Mouse (Mus musculus) limb, embryonic 12.5 days (tissue): ENCODE results near the gene Prkar2a. TPM values are rescaled to one million over a fixed set of nuclear protein-coding genes. Genes with fewer than 3 reads are reported as not detected.

Source experiments
- ATAC-seq: fragments of 200-750 bp; cut with Nextera tagmentation; 2 replicates; pipeline ENCODE4 v1.8.0; 2017; ENCODE audit warnings: low read depth, moderate TSS enrichment; ENCODE audit not compliant: insufficient number of reproducible peaks, insufficient read depth, low FRiP score, low TSS enrichment
- H3K27ac ChIP-seq: fragments of 300-500 bp; sonication (generic); 2 replicates; pipeline ENCODE4 v1.5.1; 2016; ENCODE audit warnings: mild to moderate bottlenecking, moderate library complexity
- H3K27me3 ChIP-seq: fragments of 300-500 bp; sonication (generic); 2 replicates; pipeline ENCODE4 v1.6.1; 2016; ENCODE audit warnings: mild to moderate bottlenecking, moderate library complexity
- H3K36me3 ChIP-seq: fragments of 300-500 bp; sonication (generic); 2 replicates; pipeline ENCODE4 v1.6.1; 2016; ENCODE audit warnings: mild to moderate bottlenecking, moderate library complexity
- H3K4me1 ChIP-seq: fragments of 300-500 bp; sonication (generic); replicated peaks from 2 replicates; pipeline ENCODE4 v1.6.1; 2016
- H3K4me2 ChIP-seq: fragments of 300-500 bp; sonication (generic); 2 replicates; pipeline ENCODE4 v1.6.1; 2016; ENCODE audit warnings: mild to moderate bottlenecking, moderate library complexity
- H3K4me3 ChIP-seq: fragments of 300-500 bp; sonication (generic); replicated peaks from 2 replicates; pipeline ENCODE4 v1.5.1; 2016; ENCODE audit warnings: mild to moderate bottlenecking
- H3K9ac ChIP-seq: fragments of 300-500 bp; sonication (generic); replicated peaks from 2 replicates; pipeline ENCODE4 v1.6.1; 2016; ENCODE audit warnings: mild to moderate bottlenecking, moderate library complexity
- H3K9me3 ChIP-seq: fragments of 300-500 bp; sonication (generic); 2 replicates; pipeline ENCODE4 v1.6.1; 2016; ENCODE audit warnings: mild to moderate bottlenecking, moderate library complexity
- WGBS: fragments of 180-500 bp; shearing (Covaris S2); methylation state at CpG from one replicate; pipeline ENCODE4 v1.1.7; 2016; 5-methylcytosine and 5-hydroxymethylcytosine counted together
- microRNA-seq: library from miRNA; unstranded; fragments of <30 nt; microRNA quantifications from one replicate; pipeline ENCODE4, GENCODE M21; 2017
- polyA plus RNA-seq: library from polyadenylated mRNA; unstranded; fragments of >200 nt; fragmentation: Nextera tagmentation; extraction: Ambion mirVana; gene quantifications from 2 replicates; pipeline ENCODE4 v1.2.1, GENCODE M21; 2016

The Prkar2a gene
- polyA plus RNA-seq, 1 experiment from 2014 or later, result 35.5 TPM

DNA sequence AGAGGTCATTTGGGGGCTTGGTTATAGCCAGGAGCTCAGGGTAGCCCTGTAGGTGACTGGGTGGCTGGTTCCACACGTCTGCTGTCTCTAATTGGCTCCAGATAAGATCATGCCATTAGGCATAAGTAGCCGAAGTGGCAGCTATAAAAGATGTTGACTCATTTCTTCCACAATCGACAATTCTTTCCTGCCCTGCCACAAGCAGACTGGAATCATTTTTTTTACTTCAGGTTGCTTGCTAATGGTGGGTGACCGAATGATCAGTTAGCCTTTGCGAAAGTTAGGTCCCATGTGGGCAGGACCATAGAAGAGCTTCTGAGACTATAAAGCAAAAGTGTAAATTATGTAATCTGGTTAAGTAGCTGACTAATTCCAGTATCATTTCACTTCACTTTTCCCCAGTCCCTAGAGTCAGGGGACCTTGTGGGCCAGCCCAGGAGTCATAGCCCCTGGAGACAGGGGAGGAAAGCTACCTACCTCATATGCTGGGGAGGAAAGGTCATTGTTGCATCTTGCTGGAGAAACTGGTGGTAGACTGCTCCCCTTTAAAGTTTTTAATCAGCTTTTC, 109.5 kb downstream of the Prkar2a start:
- 67% methylated on average over 5 of the region's 5 CpGs for WGBS
- H3K4me3 ChIP-seq, result no peak overlapping the region

DNA sequence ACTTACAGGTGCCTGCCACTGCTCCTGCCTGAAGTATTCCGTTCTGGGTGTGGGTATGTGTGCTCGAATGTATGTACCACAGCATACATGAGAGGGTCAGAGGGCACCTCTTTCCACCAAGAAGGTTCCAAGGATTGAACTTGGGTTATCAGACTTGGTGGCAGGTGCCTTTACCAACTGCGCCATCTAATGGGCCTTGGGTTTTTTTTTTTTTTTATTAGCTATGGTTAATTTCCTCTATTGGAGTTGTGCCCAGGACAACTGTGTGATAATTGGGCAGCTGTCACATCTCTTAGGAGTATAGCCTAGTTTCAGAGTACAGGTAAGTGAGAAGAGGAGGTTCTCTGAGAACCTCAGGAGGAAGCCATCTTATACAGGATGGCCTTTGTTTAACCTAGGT, 110.5 kb downstream of the Prkar2a start:
- no peak for ATAC-seq
- WGBS, result 89% methylated on average over 3 of the region's 3 CpGs

More for the DNA sequence above, 109.5 kb downstream of the Prkar2a start:
- Histone ChIP-seq H3K27ac (no peak overlapping the region), H3K4me2 (no peak overlapping the region), H3K9ac (no peak overlapping the region), H3K36me3 (peaks cover 77% of the 10 kb centered on the region), H3K27me3 (no peaks in the 10 kb centered on the region), H3K4me1 (peaks cover 20% of the 10 kb centered on the region), H3K9me3 (no peaks in the 10 kb centered on the region)
- ATAC-seq, result no peak

More for the DNA sequence above, 110.5 kb downstream of the Prkar2a start:
- Histone ChIP-seq H3K27me3 (no peaks in the 10 kb centered on the region), H3K4me3 (no peak overlapping the region), H3K9ac (no peak overlapping the region), H3K4me2 (no peak overlapping the region), H3K4me1 (peaks cover 12% of the 10 kb centered on the region), H3K36me3 (peaks cover 86% of the 10 kb centered on the region), H3K27ac (no peak overlapping the region), H3K9me3 (no peaks in the 10 kb centered on the region)

Small RNA genes within 50 kb of the gene (microRNA-seq; reads per million reads assigned to microRNA genes)
- gene Gm26298, result not detected

Other genes with a start within 250 kb of the Prkar2a start
- 44.6 and 49.5 TPM in 2 replicates for gene Ccdc71, start 228.8 kb upstream of the Prkar2a start, polyA plus RNA-seq
- gene Klhdc8b, start 227.7 kb upstream of the Prkar2a start, polyA plus RNA-seq, result 33.0 and 36.0 TPM in 2 replicates
- 40.8 and 43.7 TPM in 2 replicates for gene Lamb2, start 209.6 kb upstream of the Prkar2a start, polyA plus RNA-seq
- gene Usp19, start 198.7 kb upstream of the Prkar2a start, polyA plus RNA-seq, result 99.3 and 99.7 TPM in 2 replicates
- gene Qars, start 181.6 kb upstream of the Prkar2a start, polyA plus RNA-seq, result 106 and 112 TPM in 2 replicates
- gene Qrich1, start 172.5 kb upstream of the Prkar2a start, polyA plus RNA-seq, result 156 and 159 TPM in 2 replicates
- gene Impdh2, start 129.0 kb upstream of the Prkar2a start, polyA plus RNA-seq, result 201 and 213 TPM in 2 replicates
- gene Ndufaf3, start 121.9 kb upstream of the Prkar2a start, polyA plus RNA-seq, result 50.6 and 53.8 TPM in 2 replicates
- 197 and 230 TPM in 2 replicates for gene Dalrd3, start 119.4 kb upstream of the Prkar2a start, polyA plus RNA-seq
- gene Wdr6, start 110.6 kb upstream of the Prkar2a start, polyA plus RNA-seq, result 237 TPM in 2 replicates
- 11.6 and 11.7 TPM in 2 replicates for gene P4htm, start 91.6 kb upstream of the Prkar2a start, polyA plus RNA-seq
- 54.6 and 61.3 TPM in 2 replicates for gene Arih2, start 39.9 kb upstream of the Prkar2a start, polyA plus RNA-seq
- gene Slc25a20, start 27.2 kb upstream of the Prkar2a start, polyA plus RNA-seq, result 40.7 and 43.2 TPM in 2 replicates
- gene Ip6k2, start 94.5 kb downstream of the Prkar2a start, polyA plus RNA-seq, result 144 and 146 TPM in 2 replicates
- gene Nckipsd, start 119.1 kb downstream of the Prkar2a start, polyA plus RNA-seq, result 19.3 and 21.6 TPM in 2 replicates
- gene Celsr3, start 137.0 kb downstream of the Prkar2a start, polyA plus RNA-seq, result 0.14 and 0.30 TPM in 2 replicates
- gene Slc26a6, start 164.0 kb downstream of the Prkar2a start, polyA plus RNA-seq, result 16.3 and 20.1 TPM in 2 replicates
- gene Tmem89, start 225.3 kb downstream of the Prkar2a start, polyA plus RNA-seq, result not detected in 2 replicates
- 439 and 444 TPM in 2 replicates for gene Uqcrc1, start 247.3 kb downstream of the Prkar2a start, polyA plus RNA-seq